Mouse (Mus musculus) cerebellum, postnatal 25 days (tissue): ENCODE measurements around the gene Samd4.

ENCODE experiments used
- DNase-seq, 2 experiments: peaks; one replicate each; pipeline ENCODE4 v3.0.0; 2021; ENCODE audit warnings: mixed read lengths in 2 of 2

The Samd4 gene

GRCm38 (mm10) chr14:47116062-47116762 lies 233.6 kb downstream of the Samd4 start:
- DNase-seq: no peak

GRCm38 (mm10) chr14:47117522-47117921 lies 234.9 kb downstream of the Samd4 start:
- no peak for DNase-seq

GRCm38 (mm10) chr14:47127987-47128386 lies 245.3 kb downstream of the Samd4 start:
- DNase-seq: no peak

- DNase-seq: no peak
Observed at GRCm38 (mm10) chr14:47133948-47134347, 251.3 kb downstream of the Samd4 start.

GRCm38 (mm10) chr14:47136637-47137036 lies 254.0 kb downstream of the Samd4 start:
- DNase-seq: no peak

GRCm38 (mm10) chr14:47138853-47139252 lies 256.2 kb downstream of the Samd4 start:
- no peak for DNase-seq

- DNase-seq: no peak
Observed at GRCm38 (mm10) chr14:47144326-47144725, 261.7 kb downstream of the Samd4 start.

- DNase-seq: no peak
Observed at GRCm38 (mm10) chr14:47151306-47151705, 268.7 kb downstream of the Samd4 start.

- DNase-seq: no peak
Observed at GRCm38 (mm10) chr14:47154303-47154702, 271.6 kb downstream of the Samd4 start.
